In genomic region chrX:94150471-94150870, GRCm38 (mm10) we compare ENCODE assay signal across 26 mouse cellular contexts.
"Had no signal": no experiment of that assay in that cellular context is flagged by ENCODE, and none has a peak within 500 bp of the region (broad histone marks: within the 10 kb centered on the region; RNA-seq: fewer than 3 reads in every experiment).

No protein-coding gene starts in this region.

- H3K36me3 ChIP-seq: heart, embryonic 13.5 days; heart, embryonic 15.5 days; intestine, embryonic 15.5 days; kidney, embryonic 15.5 days; limb, embryonic 13.5 days; limb, embryonic 15.5 days; liver, embryonic 12.5 days had no signal

- H3K9me3 ChIP-seq: heart, embryonic 13.5 days; heart, embryonic 15.5 days; intestine, embryonic 15.5 days; kidney, embryonic 15.5 days; limb, embryonic 13.5 days; limb, embryonic 15.5 days; liver, embryonic 12.5 days had no signal

- ATAC-seq: hindbrain, embryonic 16.5 days; inflammation-experienced regulatory T-cells, adult 6 months; intestine, embryonic 15.5 days; intestine, postnatal 0 days; liver, embryonic 12.5 days had no signal

- H3K4me3 ChIP-seq: heart, adult 2 months; heart, embryonic 13.5 days; heart, embryonic 15.5 days; intestine, embryonic 15.5 days; kidney, embryonic 15.5 days; limb, embryonic 13.5 days; limb, embryonic 15.5 days; liver, embryonic 12.5 days had no signal

- H3K4me2 ChIP-seq: heart, embryonic 11.5 days; heart, embryonic 13.5 days; heart, embryonic 15.5 days; hindbrain, embryonic 14.5 days; intestine, embryonic 15.5 days; kidney, embryonic 15.5 days; limb, embryonic 13.5 days; limb, embryonic 15.5 days; liver, embryonic 12.5 days had no signal

- H3K4me1 ChIP-seq: heart, embryonic 13.5 days; heart, embryonic 15.5 days; intestine, embryonic 15.5 days; kidney, embryonic 15.5 days; limb, embryonic 13.5 days; limb, embryonic 15.5 days; liver, embryonic 12.5 days had no signal

- H3K27ac ChIP-seq: heart, adult 2 months; heart, embryonic 13.5 days; heart, embryonic 15.5 days; hindbrain, embryonic 14.5 days; intestine, embryonic 15.5 days; kidney, embryonic 15.5 days; kidney, postnatal 0 days; limb, embryonic 13.5 days; limb, embryonic 15.5 days; liver, embryonic 12.5 days had no signal

- H3K9ac ChIP-seq: heart, embryonic 13.5 days; heart, embryonic 15.5 days; hindbrain, embryonic 14.5 days; intestine, embryonic 15.5 days; kidney, embryonic 15.5 days; limb, embryonic 13.5 days; limb, embryonic 15.5 days; liver, embryonic 12.5 days had no signal

- DNase-seq: gastrocnemius, postnatal 14 days; gastrocnemius, postnatal 36 days; heart, adult 11 months; heart, adult 2 months; heart, postnatal 14 days; heart, postnatal 36 days; kidney, adult 18-20 months; kidney, adult 9 months; kidney, postnatal 14 days; kidney, postnatal 36 days; layer of hippocampus, adult 9-11 months; layer of hippocampus, postnatal 36 days; left cerebral cortex, postnatal 4 days had no signal
